Mouse (Mus musculus) heart, adult 2 months (tissue): ENCODE measurements around the gene Inpp5b.

Experiments
- CTCF ChIP-seq: fragments of 200-600 bp; IDR thresholded peaks from 2 replicates; pipeline ENCODE4 v1.8.1; 2022; ENCODE audit warnings: antibody characterized with exemption, mild to moderate bottlenecking, moderate library complexity
- EP300 ChIP-seq: fragments of 200-500 bp; IDR thresholded peaks from 2 replicates; pipeline ENCODE4 v1.6.1; 2011; ENCODE audit warnings: low read depth, low read length, control low read depth; ENCODE audit not compliant: insufficient read depth
- POLR2A ChIP-seq: fragments of 200-500 bp; IDR thresholded peaks from 2 replicates; pipeline ENCODE4 v1.6.1; 2011; ENCODE audit warnings: mild to moderate bottlenecking, low read depth, low read length, control low read depth; ENCODE audit not compliant: insufficient read depth

GRCm38 (mm10) chr4:124738013-124738412 lies 3.6 kb upstream of the Inpp5b start:
- TF ChIP-seq EP300, result no peak
- TF ChIP-seq POLR2A, result no peak
- peak; percentile 9; the same call in 1 of the 2 replicates for TF ChIP-seq CTCF
